Mouse (Mus musculus) ES-E14 (cell line): ENCODE results near the gene Nefh.

ENCODE experiments used
- HCFC1 ChIP-seq: IDR thresholded peaks from 2 replicates; pipeline ENCODE4 v1.6.1; 2012; ENCODE audit warnings: low read length, inconsistent platforms, borderline replicate concordance; ENCODE audit not compliant: insufficient read depth
- ZNF384 ChIP-seq: IDR thresholded peaks from 2 replicates; pipeline ENCODE4 v1.6.1; 2012; ENCODE audit warnings: low read depth, low read length, inconsistent platforms

DNA sequence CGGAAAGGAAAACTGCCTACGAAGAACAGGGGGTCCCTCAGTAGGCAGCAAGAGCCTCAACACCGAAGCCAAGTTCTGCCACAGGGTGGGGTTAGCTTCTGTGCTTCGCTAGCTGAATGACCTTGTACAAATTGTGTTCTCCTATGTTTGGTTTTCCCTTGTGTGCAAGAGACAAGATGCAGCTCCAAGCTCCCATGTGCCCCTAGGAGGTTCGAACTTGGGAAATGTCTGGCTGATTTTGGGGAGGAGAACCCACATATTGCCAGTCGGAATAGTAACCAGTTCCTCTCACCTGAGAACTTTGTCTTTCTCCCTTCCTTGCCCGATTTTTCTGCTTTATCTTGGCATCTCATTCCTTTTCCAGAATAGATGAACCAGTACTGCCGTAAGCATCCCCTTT, 928 bp upstream of the Nefh start:
- TF ChIP-seq ZNF384 (no peak), HCFC1 (no peak)
